Mouse (Mus musculus): ENCODE results near the gene Smok2a. TPM values are rescaled to one million over a fixed set of nuclear protein-coding genes. Genes with fewer than 3 reads are reported as not detected.
"Not testable (repeated sequence)": the region's sequence is repeated elsewhere in the genome, so short reads cannot be mapped to it uniquely, and the experiment has no call there.

Smok2a gene
- polyA plus RNA-seq (2014; fragmentation: Nextera tagmentation; extraction: Ambion mirVana) = not detected in 2 replicates

DNA sequence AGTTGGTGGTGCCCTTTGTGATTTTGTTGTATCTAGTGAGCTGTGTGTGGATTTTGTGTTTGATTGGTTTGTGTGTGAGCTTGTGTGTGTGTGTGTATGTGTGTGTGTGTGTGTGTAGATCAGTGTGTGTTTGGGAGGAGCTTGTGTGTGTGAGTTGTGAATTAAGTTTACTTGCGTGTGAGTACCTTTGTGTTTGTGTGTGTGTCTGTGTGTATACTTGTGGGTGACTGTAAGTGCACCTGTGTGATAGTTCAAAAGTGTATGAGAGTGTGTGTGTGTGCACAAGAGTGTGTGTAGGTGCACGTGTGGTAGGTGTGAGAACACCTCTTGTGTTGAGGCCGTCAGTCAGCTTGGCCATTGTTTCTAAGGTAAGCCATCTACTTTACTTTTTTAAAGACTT lies at the start of gene Smok2a:
Gene Smok2a (plus strand): TSS at position 301 of the 400 bp plus-strand sequence.
- no peak for DNase-seq (ENCODE audit: low spot score)
- Histone ChIP-seq H3K36me3 (ENCODE audit: control insufficient read depth, insufficient read depth, low read length) (no peaks in the 10 kb centered on the region), H3K4me3 (ENCODE audit: low read depth, low read length) (no peak within 1 kb of the TSS), H3K27ac (replicated peaks; ENCODE audit: low read depth, low read length) (no peak within 1 kb of the TSS), H3K27me3 (replicated peaks; ENCODE audit: control insufficient read depth, insufficient read depth, low read length) (no peaks in the 10 kb centered on the region), H3K9ac (ENCODE audit: low read depth, low read length) (no peak within 1 kb of the TSS), H3K4me1 (ENCODE audit: control insufficient read depth, insufficient read depth, low read length) (no peaks in the 10 kb centered on the region), H3K4me2 (ENCODE audit: low read depth, low read length) (no peak within 1 kb of the TSS), H3K9me3 (ENCODE audit: control insufficient read depth, low read length) (peaks cover 90% of the 10 kb centered on the region)
- 86% methylated on average over 3 of the region's 3 CpGs for WGBS
- no peak for ATAC-seq (ENCODE audit: low read depth)

DNA sequence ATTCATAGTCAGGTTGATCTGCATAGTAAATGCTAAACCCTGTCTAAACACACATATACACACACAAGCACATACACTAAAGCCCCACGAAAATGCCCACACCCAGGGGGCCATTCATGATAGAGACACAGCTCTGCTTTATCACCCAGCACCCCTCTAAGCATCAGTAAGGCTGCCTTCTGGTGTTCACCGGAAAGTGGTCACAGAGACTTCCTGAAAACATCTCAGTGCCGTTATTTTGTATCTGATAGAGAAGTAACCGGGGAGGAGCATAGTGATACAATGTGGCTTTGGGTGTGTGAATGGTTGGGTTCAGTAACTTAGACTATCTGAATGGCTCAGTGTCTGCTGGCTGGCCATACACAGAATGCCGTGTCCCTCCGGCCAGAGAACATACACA lies 47.4 kb upstream of the Smok2a start:
- H3K4me1 ChIP-seq (ENCODE audit: control insufficient read depth, insufficient read depth, low read length); ATAC-seq (ENCODE audit: low read depth); H3K4me2 ChIP-seq (ENCODE audit: low read depth, low read length); H3K27ac ChIP-seq (replicated peaks; ENCODE audit: low read depth, low read length); H3K27me3 ChIP-seq (replicated peaks; ENCODE audit: control insufficient read depth, insufficient read depth, low read length); H3K4me3 ChIP-seq (ENCODE audit: low read depth, low read length); H3K9me3 ChIP-seq (ENCODE audit: control insufficient read depth, low read length); H3K9ac ChIP-seq (ENCODE audit: low read depth, low read length); DNase-seq (ENCODE audit: low spot score); H3K36me3 ChIP-seq (ENCODE audit: control insufficient read depth, insufficient read depth, low read length): not testable (repeated sequence)
- 89% methylated on average over 5 of the region's 6 CpGs for WGBS

DNA sequence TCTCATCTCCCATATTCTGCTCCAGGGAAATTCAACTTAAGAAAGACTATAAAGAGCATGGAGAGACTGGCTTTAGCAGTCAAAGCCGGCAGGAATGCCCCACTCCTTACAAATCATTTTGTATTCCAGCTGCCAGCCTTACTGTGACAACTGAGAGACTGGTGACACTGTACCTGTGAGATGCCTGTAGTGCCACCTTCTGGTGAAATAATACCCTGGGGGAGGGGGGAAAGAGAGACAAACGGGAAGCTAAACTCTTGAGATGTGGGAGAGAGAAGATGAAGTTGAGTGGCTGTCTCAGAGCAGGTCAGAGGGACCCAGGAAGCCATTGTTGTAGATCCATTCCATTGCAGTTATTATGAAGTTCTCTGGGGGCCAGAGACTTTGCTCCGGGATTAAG lies 47.0 kb upstream of the Smok2a start:
- DNase-seq (ENCODE audit: low spot score); H3K4me2 ChIP-seq (ENCODE audit: low read depth, low read length); H3K4me3 ChIP-seq (ENCODE audit: low read depth, low read length); H3K9ac ChIP-seq (ENCODE audit: low read depth, low read length); H3K27ac ChIP-seq (replicated peaks; ENCODE audit: low read depth, low read length); H3K9me3 ChIP-seq (ENCODE audit: control insufficient read depth, low read length); ATAC-seq (ENCODE audit: low read depth); H3K4me1 ChIP-seq (ENCODE audit: control insufficient read depth, insufficient read depth, low read length); H3K36me3 ChIP-seq (ENCODE audit: control insufficient read depth, insufficient read depth, low read length); H3K27me3 ChIP-seq (replicated peaks; ENCODE audit: control insufficient read depth, insufficient read depth, low read length): not testable (repeated sequence)
- WGBS = 39% methylated on average over 1 of the region's 3 CpGs

DNA sequence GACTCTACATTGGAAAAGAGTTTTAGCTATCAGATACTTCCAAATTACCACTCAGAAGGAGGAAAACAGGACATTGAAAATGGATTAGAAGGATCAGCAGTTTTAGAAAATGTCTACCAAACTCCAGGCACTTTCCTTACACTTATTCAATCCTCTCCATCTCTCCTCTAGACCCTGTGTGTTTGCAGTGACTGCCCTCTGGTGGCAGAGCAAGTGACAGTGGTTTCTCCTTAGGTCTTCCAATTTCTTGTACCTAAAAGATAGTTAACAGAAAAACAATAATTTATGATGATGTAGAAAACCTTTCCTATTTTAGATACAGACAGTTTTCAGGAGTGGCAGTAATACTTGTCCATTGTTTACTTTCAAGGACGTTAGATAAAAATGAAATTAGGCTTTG lies 45.4 kb upstream of the Smok2a start:
- not testable (repeated sequence) for ATAC-seq (ENCODE audit: low read depth); H3K4me2 ChIP-seq (ENCODE audit: low read depth, low read length); DNase-seq (ENCODE audit: low spot score); H3K36me3 ChIP-seq (ENCODE audit: control insufficient read depth, insufficient read depth, low read length); H3K27ac ChIP-seq (replicated peaks; ENCODE audit: low read depth, low read length); H3K4me3 ChIP-seq (ENCODE audit: low read depth, low read length); H3K4me1 ChIP-seq (ENCODE audit: control insufficient read depth, insufficient read depth, low read length); H3K27me3 ChIP-seq (replicated peaks; ENCODE audit: control insufficient read depth, insufficient read depth, low read length); H3K9ac ChIP-seq (ENCODE audit: low read depth, low read length); H3K9me3 ChIP-seq (ENCODE audit: control insufficient read depth, low read length)
- WGBS = no CpG with 5 or more reads among the region's 1 CpGs

DNA sequence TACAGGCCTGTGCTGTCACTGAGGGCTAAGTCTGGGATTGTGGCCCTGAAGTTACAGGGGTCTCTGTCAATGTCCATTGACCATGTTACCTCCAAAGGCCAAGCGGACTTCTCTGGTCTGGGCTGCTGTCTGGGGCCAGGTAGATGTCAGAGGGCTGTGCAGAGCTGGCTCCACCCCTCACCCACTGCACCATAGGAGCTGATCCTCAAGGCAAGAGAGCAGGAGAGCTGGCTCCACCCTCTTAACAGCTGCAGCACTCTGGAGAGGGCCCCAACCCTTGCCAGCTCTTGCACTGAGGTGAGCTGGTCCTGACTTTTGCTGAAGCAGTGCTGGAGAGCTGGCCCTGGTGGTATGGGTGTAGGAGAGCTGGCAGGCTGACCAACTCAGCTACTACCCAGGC lies 43.2 kb upstream of the Smok2a start:
- H3K9ac ChIP-seq (ENCODE audit: low read depth, low read length); H3K27me3 ChIP-seq (replicated peaks; ENCODE audit: control insufficient read depth, insufficient read depth, low read length); H3K36me3 ChIP-seq (ENCODE audit: control insufficient read depth, insufficient read depth, low read length); H3K4me3 ChIP-seq (ENCODE audit: low read depth, low read length); H3K4me2 ChIP-seq (ENCODE audit: low read depth, low read length); ATAC-seq (ENCODE audit: low read depth); H3K27ac ChIP-seq (replicated peaks; ENCODE audit: low read depth, low read length); DNase-seq (ENCODE audit: low spot score); H3K4me1 ChIP-seq (ENCODE audit: control insufficient read depth, insufficient read depth, low read length): not testable (repeated sequence)
- H3K9me3 ChIP-seq (ENCODE audit: control insufficient read depth, low read length) = peaks cover 26% of the 10 kb centered on the region; the same call in 1 of the 2 replicates
- 28% methylated on average over 1 of the region's 1 CpGs for WGBS

DNA sequence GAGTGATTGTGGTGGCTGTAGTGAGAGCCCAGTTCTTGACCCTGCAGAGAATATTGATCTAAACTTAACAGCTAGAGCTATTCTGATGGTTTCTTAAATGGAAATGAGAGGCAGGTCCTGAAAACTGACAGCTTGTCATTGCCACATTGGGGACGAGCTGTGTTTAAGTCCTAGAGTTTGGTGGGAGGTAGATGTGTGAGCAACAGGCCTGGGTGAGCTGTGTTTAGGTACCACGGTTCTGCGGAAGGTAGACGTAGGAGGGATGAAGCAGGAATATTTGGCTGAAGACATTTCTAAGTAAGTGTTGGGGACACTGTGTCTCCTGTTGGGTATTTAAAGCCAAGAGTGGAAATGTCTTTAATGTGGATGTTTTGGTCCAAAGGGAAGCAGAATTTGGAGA lies 42.0 kb upstream of the Smok2a start:
- WGBS = 83% methylated on average over 4 of the region's 4 CpGs
- H3K4me3 ChIP-seq (ENCODE audit: low read depth, low read length); ATAC-seq (ENCODE audit: low read depth); H3K9ac ChIP-seq (ENCODE audit: low read depth, low read length); H3K4me1 ChIP-seq (ENCODE audit: control insufficient read depth, insufficient read depth, low read length); H3K27me3 ChIP-seq (replicated peaks; ENCODE audit: control insufficient read depth, insufficient read depth, low read length); DNase-seq (ENCODE audit: low spot score); H3K36me3 ChIP-seq (ENCODE audit: control insufficient read depth, insufficient read depth, low read length); H3K4me2 ChIP-seq (ENCODE audit: low read depth, low read length); H3K27ac ChIP-seq (replicated peaks; ENCODE audit: low read depth, low read length): not testable (repeated sequence)
- H3K9me3 ChIP-seq (ENCODE audit: control insufficient read depth, low read length) = peaks cover 26% of the 10 kb centered on the region; the same call in 1 of the 2 replicates

DNA sequence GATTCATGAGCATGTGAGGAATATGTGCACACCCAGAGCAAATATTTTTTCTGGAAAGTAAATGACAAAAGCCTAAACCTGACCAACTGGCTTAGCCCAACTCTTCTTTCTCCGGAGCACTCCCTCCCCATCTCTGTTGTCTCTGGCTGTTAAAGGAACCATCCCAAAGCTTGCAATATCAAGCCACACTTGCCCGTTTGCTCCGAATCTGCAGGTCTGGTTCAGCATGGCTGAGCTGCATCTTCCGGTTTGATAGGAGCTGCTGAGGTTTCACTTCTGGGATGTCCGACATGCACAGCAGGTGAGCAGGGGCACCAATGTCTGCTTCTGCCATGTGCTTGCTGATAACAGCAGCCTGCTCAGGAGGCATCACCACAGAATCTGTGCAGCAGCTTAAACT lies 40.5 kb upstream of the Smok2a start:
- H3K9ac ChIP-seq (ENCODE audit: low read depth, low read length); H3K27me3 ChIP-seq (replicated peaks; ENCODE audit: control insufficient read depth, insufficient read depth, low read length); H3K4me2 ChIP-seq (ENCODE audit: low read depth, low read length); ATAC-seq (ENCODE audit: low read depth); H3K4me1 ChIP-seq (ENCODE audit: control insufficient read depth, insufficient read depth, low read length); H3K36me3 ChIP-seq (ENCODE audit: control insufficient read depth, insufficient read depth, low read length); H3K27ac ChIP-seq (replicated peaks; ENCODE audit: low read depth, low read length); DNase-seq (ENCODE audit: low spot score); H3K4me3 ChIP-seq (ENCODE audit: low read depth, low read length): not testable (repeated sequence)
- 90% methylated on average over 5 of the region's 5 CpGs for WGBS
- H3K9me3 ChIP-seq (ENCODE audit: control insufficient read depth, low read length) = peaks cover 27% of the 10 kb centered on the region; the same call in 1 of the 2 replicates

DNA sequence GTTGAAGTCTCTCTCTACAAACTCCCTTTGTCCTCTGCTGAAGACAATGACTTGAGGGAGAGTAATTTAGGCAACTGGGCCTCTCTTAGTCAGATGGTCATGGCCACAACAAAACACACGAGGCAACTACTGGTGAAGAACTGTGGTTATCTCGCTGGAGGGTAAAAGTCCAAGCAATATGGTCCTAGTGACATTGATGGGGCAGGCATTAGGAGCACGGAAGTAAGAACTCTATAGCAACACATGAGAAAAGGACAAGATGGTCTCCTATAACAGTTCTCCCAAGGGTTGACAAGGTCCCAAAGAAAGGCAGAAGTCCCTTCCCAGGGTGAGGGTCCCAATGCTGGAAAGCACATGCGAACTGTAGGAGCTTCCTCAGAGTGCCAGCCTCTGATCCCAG lies 38.3 kb upstream of the Smok2a start:
- H3K9ac ChIP-seq (ENCODE audit: low read depth, low read length); DNase-seq (ENCODE audit: low spot score); H3K4me1 ChIP-seq (ENCODE audit: control insufficient read depth, insufficient read depth, low read length); H3K36me3 ChIP-seq (ENCODE audit: control insufficient read depth, insufficient read depth, low read length); H3K4me2 ChIP-seq (ENCODE audit: low read depth, low read length); H3K27ac ChIP-seq (replicated peaks; ENCODE audit: low read depth, low read length); ATAC-seq (ENCODE audit: low read depth); H3K4me3 ChIP-seq (ENCODE audit: low read depth, low read length); H3K27me3 ChIP-seq (replicated peaks; ENCODE audit: control insufficient read depth, insufficient read depth, low read length): not testable (repeated sequence)
- WGBS = 60% methylated on average over 2 of the region's 4 CpGs
- peaks cover 40% of the 10 kb centered on the region for H3K9me3 ChIP-seq (ENCODE audit: control insufficient read depth, low read length)

DNA sequence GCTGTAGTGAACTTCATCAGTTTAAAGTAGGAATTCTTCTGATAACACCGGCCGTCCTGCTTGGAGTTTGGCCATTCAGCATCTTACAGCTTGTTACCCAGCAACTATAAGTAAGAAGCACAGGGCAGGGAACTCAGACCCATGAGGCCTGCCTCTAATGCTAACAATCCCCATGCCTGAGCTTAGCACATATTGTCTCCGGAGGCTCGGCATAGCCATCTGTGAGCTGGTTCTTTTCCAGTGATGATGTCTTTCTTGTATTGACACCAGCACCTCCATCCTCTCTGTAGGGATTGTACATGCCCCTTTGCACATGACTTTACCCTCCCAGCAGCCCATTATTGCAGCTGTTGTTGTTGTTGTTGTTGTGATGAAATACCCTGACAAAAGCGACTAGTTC lies 36.5 kb upstream of the Smok2a start:
- not testable (repeated sequence) for ATAC-seq (ENCODE audit: low read depth); DNase-seq (ENCODE audit: low spot score)

More for the DNA sequence above, 36.5 kb upstream of the Smok2a start:
- H3K4me2 ChIP-seq (ENCODE audit: low read depth, low read length); H3K9ac ChIP-seq (ENCODE audit: low read depth, low read length); H3K36me3 ChIP-seq (ENCODE audit: control insufficient read depth, insufficient read depth, low read length); H3K27me3 ChIP-seq (replicated peaks; ENCODE audit: control insufficient read depth, insufficient read depth, low read length); H3K27ac ChIP-seq (replicated peaks; ENCODE audit: low read depth, low read length); H3K4me3 ChIP-seq (ENCODE audit: low read depth, low read length); H3K4me1 ChIP-seq (ENCODE audit: control insufficient read depth, insufficient read depth, low read length): not testable (repeated sequence)
- 90% methylated on average over 4 of the region's 5 CpGs for WGBS
- H3K9me3 ChIP-seq (ENCODE audit: control insufficient read depth, low read length) = peaks cover 46% of the 10 kb centered on the region

Measured in embryonic facial prominence, embryonic 14.5 days (tissue).